Mouse (Mus musculus): ENCODE measurements around the gene Ntm. TPM values are rescaled to one million over a fixed set of nuclear protein-coding genes. Genes with fewer than 3 reads are reported as not detected.

The Ntm gene
- 259 and 267 TPM in 2 replicates for polyA plus RNA-seq (2015; fragmentation: Nextera tagmentation; extraction: Ambion mirVana)

DNA sequence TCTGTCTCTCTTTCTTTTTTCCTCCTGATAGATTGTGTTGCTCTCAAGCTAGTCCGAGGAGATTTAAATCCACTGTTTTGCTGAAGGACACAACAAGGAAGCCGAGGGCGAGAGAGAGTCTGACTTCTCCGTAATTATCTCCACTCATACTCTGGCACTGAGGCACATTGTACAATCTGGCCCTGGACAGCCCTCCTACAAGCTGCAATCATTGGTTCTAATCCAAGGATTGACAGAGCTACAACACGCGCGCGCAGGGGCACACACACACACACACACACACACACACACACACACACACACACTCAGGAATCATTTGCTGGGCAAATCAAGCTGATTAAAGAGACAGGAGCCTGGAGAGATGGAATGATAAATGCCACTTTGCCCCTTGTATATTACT is at the start of gene Ntm:
Gene Ntm (minus strand): TSS at position 164 of the 400 bp plus-strand sequence.
- Histone ChIP-seq H3K27me3 (ENCODE audit: control insufficient read depth, insufficient read depth, low read depth, low read length) (no peaks in the 10 kb centered on the region), H3K36me3 (ENCODE audit: control insufficient read depth, insufficient read depth, low read length) (no peaks in the 10 kb centered on the region), H3K27ac (ENCODE audit: low read length) (peak within 1 kb of the TSS; percentile 87), H3K9me3 (replicated peaks; ENCODE audit: control insufficient read depth, low read length, poor library complexity, severe bottlenecking) (no peaks in the 10 kb centered on the region), H3K4me1 (ENCODE audit: control insufficient read depth, insufficient read depth, low read length) (peaks cover 19% of the 10 kb centered on the region), H3K4me2 (ENCODE audit: low read length) (peak within 1 kb of the TSS; percentile 52), H3K4me3 (ENCODE audit: low read depth, low read length) (peak within 1 kb of the TSS; percentile 54), H3K9ac (ENCODE audit: low read depth, low read length) (peak within 1 kb of the TSS; percentile 76)
- peak; percentile 89 for ATAC-seq
- 8% methylated on average over 8 of the region's 8 CpGs for WGBS

DNA sequence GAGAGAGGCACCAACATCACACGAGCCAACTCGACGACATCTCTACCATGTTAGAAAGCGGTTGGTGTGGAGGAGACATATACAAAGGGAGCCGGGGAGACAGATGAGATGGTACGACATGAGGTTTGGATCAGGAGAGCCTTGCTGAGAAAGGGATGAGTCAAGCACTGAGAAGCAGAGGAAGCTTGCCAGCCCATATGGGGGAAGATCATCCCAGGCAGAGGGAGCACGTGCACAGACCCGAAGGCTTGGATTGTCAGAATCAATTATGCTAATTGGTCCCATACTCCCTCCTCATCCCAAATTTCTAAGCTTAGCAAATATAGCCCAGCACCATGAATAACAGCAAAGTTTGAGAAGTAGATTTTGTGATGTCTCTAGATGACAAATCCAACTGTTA is 42.8 kb upstream of the Ntm start:
- Histone ChIP-seq H3K9ac (ENCODE audit: low read depth, low read length) (no peak overlapping the region), H3K4me1 (ENCODE audit: control insufficient read depth, insufficient read depth, low read length) (no peaks in the 10 kb centered on the region), H3K36me3 (ENCODE audit: control insufficient read depth, insufficient read depth, low read length) (no peaks in the 10 kb centered on the region), H3K27ac (ENCODE audit: low read length) (no peak overlapping the region), H3K4me2 (ENCODE audit: low read length) (no peak overlapping the region), H3K9me3 (replicated peaks; ENCODE audit: control insufficient read depth, low read length, poor library complexity, severe bottlenecking) (no peaks in the 10 kb centered on the region), H3K27me3 (ENCODE audit: control insufficient read depth, insufficient read depth, low read depth, low read length) (no peaks in the 10 kb centered on the region), H3K4me3 (ENCODE audit: low read depth, low read length) (no peak overlapping the region)
- ATAC-seq: no peak
- WGBS: 93% methylated on average over 8 of the region's 8 CpGs

DNA sequence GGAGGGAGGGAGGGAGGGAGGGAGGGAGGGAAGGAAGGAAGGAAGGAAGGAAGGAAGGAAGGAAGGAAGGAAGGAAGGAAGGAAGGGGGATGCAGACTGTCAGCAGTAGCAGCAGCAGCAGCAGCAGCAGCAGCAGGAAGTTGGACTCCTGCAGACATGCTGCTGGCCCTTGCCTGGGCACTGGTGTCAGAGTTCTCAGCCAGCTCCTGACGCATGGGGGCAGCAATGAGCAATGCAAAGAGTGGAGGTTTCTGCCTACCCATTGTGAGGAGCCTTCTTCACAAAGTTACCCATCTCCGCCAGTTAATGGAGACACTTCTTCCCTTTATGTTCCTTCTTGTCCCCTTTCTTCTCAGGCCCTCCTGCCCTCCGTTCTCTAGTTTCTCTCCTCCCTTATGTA is 40.7 kb upstream of the Ntm start:
- H3K9ac ChIP-seq (ENCODE audit: low read depth, low read length): no peak overlapping the region
- ATAC-seq: no peak
- no peak overlapping the region for H3K27ac ChIP-seq (ENCODE audit: low read length)
- WGBS: 25% methylated on average over 3 of the region's 3 CpGs
- no peaks in the 10 kb centered on the region for H3K27me3 ChIP-seq (ENCODE audit: control insufficient read depth, insufficient read depth, low read depth, low read length)
- no peaks in the 10 kb centered on the region for H3K9me3 ChIP-seq (replicated peaks; ENCODE audit: control insufficient read depth, low read length, poor library complexity, severe bottlenecking)
- H3K4me3 ChIP-seq (ENCODE audit: low read depth, low read length): no peak overlapping the region
- H3K4me1 ChIP-seq (ENCODE audit: control insufficient read depth, insufficient read depth, low read length): no peaks in the 10 kb centered on the region
- no peak overlapping the region for H3K4me2 ChIP-seq (ENCODE audit: low read length)
- no peaks in the 10 kb centered on the region for H3K36me3 ChIP-seq (ENCODE audit: control insufficient read depth, insufficient read depth, low read length)

DNA sequence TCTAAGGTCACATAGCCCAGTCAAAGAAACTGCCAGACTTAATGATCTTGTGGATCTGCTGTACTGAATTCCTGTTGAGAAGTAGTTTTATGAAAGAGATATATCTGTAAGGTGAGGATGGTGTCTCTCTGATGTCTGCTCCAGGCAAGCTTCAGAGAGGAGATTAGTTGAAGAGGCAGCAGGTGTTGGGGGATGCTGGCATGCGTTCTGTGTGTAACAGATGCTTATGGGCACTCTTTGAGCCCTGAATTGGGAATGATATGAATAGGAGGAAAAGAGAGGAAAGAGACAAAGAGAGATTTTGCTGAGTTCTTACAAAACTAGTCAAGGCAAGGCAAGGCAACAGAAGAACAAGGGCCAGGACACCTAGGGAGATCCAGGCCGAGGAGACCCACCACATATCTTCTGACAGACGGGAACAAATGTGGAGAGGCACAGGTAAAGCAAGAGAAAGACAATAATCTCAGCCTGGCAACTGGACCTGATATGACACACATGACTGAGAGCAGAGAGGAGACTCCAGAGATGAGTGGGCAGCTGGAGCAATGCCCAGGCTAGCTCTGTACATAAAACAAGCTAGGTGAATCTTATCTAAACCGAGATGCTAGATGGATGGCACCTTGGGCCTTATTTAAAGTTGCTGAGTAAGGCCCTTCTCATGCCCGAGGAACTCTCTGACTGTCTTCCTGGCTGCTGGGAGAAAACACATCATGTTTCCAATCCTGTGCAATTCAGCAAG is 18.4 kb upstream of the Ntm start:
- 77% methylated on average over 5 of the region's 5 CpGs for WGBS
- no peaks in the 10 kb centered on the region for H3K4me1 ChIP-seq (ENCODE audit: control insufficient read depth, insufficient read depth, low read length)

DNA sequence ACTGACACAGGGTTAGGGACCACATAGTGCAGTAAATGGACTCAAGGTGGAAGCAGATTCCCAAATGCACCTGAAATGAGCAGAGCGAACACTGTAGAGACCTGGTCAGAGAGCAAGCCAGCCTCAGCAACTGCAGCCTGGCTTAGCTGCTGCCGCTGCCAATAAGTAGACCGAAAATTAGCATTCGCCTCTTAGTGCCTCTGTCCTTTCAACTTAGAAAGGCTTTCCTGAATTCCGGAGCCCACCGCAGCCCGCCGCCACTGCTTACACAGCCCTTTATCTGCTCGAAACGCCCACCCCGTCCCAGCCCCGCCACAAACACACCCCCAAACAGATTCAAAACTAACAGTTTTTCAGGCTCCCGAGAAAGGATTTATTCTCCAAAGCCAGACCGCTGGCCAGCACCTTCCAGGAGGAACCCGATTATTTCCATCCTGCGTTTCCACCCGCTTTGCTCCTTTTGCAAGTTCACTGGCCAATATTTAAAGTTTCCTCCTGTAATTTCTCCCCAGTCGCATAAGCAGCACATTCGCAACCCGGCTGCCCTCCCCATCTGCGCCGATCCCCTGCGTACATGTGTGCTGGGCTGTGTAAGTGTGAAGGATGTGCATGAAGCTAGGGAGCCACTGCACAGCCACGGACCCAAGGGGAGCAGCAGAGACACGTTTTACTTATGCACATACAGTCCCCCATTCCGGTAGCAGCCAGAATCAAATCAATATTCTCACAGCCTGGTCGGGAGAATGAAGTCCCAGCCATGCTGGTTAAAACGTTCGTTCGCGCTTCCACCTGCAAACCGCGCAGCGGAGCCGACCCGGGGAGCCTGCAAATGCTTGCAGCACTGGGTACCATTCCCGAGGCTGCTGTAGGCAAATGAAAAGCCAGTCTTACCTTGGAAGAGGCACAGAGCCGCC is 730 bp downstream of the Ntm start:
- Histone ChIP-seq H3K9ac (ENCODE audit: low read depth, low read length) (peak overlapping the region; percentile 76), H3K4me2 (ENCODE audit: low read length) (peak overlapping the region; percentile 52), H3K4me3 (ENCODE audit: low read depth, low read length) (peak overlapping the region; percentile 54), H3K9me3 (replicated peaks; ENCODE audit: control insufficient read depth, low read length, poor library complexity, severe bottlenecking) (no peaks in the 10 kb centered on the region), H3K36me3 (ENCODE audit: control insufficient read depth, insufficient read depth, low read length) (no peaks in the 10 kb centered on the region), H3K27me3 (ENCODE audit: control insufficient read depth, insufficient read depth, low read depth, low read length) (no peaks in the 10 kb centered on the region), H3K4me1 (ENCODE audit: control insufficient read depth, insufficient read depth, low read length) (peaks cover 19% of the 10 kb centered on the region), H3K27ac (ENCODE audit: low read length) (peak overlapping the region; percentile 87)
- peak; percentile 87 for ATAC-seq
- 1% methylated on average over 38 of the region's 38 CpGs for WGBS

More for the DNA sequence above, 18.4 kb upstream of the Ntm start:
- no peak overlapping the region for H3K4me2 ChIP-seq (ENCODE audit: low read length)
- no peak for ATAC-seq
- no peak overlapping the region for H3K4me3 ChIP-seq (ENCODE audit: low read depth, low read length)
- H3K36me3 ChIP-seq (ENCODE audit: control insufficient read depth, insufficient read depth, low read length): no peaks in the 10 kb centered on the region
- H3K9ac ChIP-seq (ENCODE audit: low read depth, low read length): no peak overlapping the region
- no peaks in the 10 kb centered on the region for H3K9me3 ChIP-seq (replicated peaks; ENCODE audit: control insufficient read depth, low read length, poor library complexity, severe bottlenecking)
- no peak overlapping the region for H3K27ac ChIP-seq (ENCODE audit: low read length)
- no peaks in the 10 kb centered on the region for H3K27me3 ChIP-seq (ENCODE audit: control insufficient read depth, insufficient read depth, low read depth, low read length)

DNA sequence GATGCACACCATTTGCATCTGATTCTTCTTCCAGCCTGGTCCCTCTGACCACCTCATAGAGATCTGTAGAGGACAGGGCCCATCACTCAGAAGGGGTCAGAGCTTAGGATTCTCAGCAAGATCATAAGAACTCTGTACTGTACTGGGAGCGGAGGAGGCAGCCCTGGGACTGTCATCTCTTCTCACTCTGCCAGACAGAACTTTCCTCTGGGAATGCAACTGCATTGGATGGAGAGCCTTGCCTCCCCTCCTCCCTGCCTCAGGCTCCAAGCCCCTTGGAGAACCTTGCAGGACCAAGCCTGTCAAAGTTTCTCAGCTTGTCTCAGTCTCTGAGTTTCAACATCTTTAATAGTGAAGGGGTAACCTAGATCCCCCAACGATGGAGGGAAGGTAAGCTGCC is 1.4 kb downstream of the Ntm start:
- Histone ChIP-seq H3K4me2 (ENCODE audit: low read length) (peak overlapping the region; percentile 52), H3K4me1 (ENCODE audit: control insufficient read depth, insufficient read depth, low read length) (peaks cover 19% of the 10 kb centered on the region), H3K36me3 (ENCODE audit: control insufficient read depth, insufficient read depth, low read length) (no peaks in the 10 kb centered on the region), H3K9me3 (replicated peaks; ENCODE audit: control insufficient read depth, low read length, poor library complexity, severe bottlenecking) (no peaks in the 10 kb centered on the region), H3K9ac (ENCODE audit: low read depth, low read length) (peak overlapping the region; percentile 76), H3K27me3 (ENCODE audit: control insufficient read depth, insufficient read depth, low read depth, low read length) (no peaks in the 10 kb centered on the region), H3K4me3 (ENCODE audit: low read depth, low read length) (peak overlapping the region; percentile 54), H3K27ac (ENCODE audit: low read length) (peak overlapping the region; percentile 87)
- WGBS: 19% methylated on average over 2 of the region's 2 CpGs
- ATAC-seq: peak; percentile 18; the same call in 1 of the 2 replicates

DNA sequence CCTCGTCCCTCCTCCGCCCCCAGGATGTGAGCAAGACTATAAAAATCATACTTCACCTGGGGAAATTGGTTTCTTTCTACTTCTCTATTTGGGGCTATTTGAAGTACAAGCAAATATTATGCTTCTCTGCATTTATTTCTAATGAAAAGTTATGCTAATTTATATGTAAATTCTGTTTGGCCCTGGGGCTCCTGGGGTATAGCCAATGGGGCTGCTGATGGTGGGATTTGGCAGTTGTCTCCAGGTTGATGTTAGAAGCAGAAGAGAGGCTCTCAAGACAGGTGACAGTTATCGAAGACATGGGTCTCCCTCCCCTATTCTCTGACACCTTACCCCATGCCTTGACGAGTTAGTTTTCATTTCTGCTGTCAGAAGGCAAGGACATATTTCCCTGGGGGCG is 2.2 kb downstream of the Ntm start:
- ATAC-seq: no peak
- Histone ChIP-seq H3K9ac (ENCODE audit: low read depth, low read length) (peak overlapping the region; percentile 49; the same call in 1 of the 2 replicates), H3K27me3 (ENCODE audit: control insufficient read depth, insufficient read depth, low read depth, low read length) (no peaks in the 10 kb centered on the region), H3K27ac (ENCODE audit: low read length) (no peak overlapping the region), H3K36me3 (ENCODE audit: control insufficient read depth, insufficient read depth, low read length) (no peaks in the 10 kb centered on the region), H3K4me3 (ENCODE audit: low read depth, low read length) (peak overlapping the region; percentile 54), H3K4me2 (ENCODE audit: low read length) (peak overlapping the region; percentile 52), H3K9me3 (replicated peaks; ENCODE audit: control insufficient read depth, low read length, poor library complexity, severe bottlenecking) (no peaks in the 10 kb centered on the region), H3K4me1 (ENCODE audit: control insufficient read depth, insufficient read depth, low read length) (peaks cover 19% of the 10 kb centered on the region)
- WGBS: 71% methylated on average over 5 of the region's 5 CpGs

DNA sequence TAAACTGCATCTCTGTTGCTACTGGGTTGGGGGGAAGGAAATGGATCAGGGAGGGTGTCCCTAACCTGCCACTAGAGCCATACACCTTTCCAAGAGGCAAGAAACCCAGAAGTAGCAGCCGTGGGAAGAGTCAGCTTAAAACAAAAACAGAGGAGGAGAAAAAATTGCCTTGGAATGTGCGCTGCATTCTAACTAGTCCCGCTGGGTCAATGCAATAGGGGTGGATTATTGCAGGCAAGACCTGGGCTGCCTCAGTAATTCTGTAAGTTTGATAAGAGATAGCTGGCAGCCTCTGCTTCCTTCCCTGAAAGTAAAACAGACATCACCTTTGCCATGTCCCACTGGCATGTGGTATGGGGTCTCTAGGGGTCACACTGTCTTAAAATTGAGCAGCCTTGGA is 2.7 kb downstream of the Ntm start:
- no peaks in the 10 kb centered on the region for H3K36me3 ChIP-seq (ENCODE audit: control insufficient read depth, insufficient read depth, low read length)
- peaks cover 19% of the 10 kb centered on the region for H3K4me1 ChIP-seq (ENCODE audit: control insufficient read depth, insufficient read depth, low read length)
- no peaks in the 10 kb centered on the region for H3K9me3 ChIP-seq (replicated peaks; ENCODE audit: control insufficient read depth, low read length, poor library complexity, severe bottlenecking)
- H3K27ac ChIP-seq (ENCODE audit: low read length): peak overlapping the region; percentile 38
- no peaks in the 10 kb centered on the region for H3K27me3 ChIP-seq (ENCODE audit: control insufficient read depth, insufficient read depth, low read depth, low read length)
- ATAC-seq: no peak
- peak overlapping the region; percentile 49 for H3K9ac ChIP-seq (ENCODE audit: low read depth, low read length)
- H3K4me2 ChIP-seq (ENCODE audit: low read length): peak overlapping the region; percentile 52
- WGBS: 29% methylated on average over 3 of the region's 3 CpGs
- H3K4me3 ChIP-seq (ENCODE audit: low read depth, low read length): peak overlapping the region; percentile 54

DNA sequence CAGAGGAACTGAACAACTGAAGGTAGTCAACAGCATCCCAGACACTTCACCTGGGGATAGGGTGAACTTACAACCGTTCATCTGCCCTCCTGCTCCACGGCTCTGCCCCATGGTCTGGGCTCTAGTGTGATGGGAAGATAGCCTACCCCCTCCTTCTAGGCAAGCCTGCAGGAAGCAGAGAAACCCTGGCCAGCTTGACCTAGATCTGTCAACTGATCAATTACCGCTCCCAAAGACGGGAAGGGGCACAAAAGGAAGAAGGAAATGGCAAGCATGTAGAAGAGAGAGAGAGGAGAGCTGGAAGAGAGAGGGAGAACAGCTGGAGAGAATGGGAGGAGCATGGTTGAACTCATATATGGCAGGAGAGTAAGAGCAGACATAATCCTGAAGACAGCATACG is 6.0 kb downstream of the Ntm start:
- peaks cover 17% of the 10 kb centered on the region for H3K4me1 ChIP-seq (ENCODE audit: control insufficient read depth, insufficient read depth, low read length)
- ATAC-seq: no peak
- H3K4me3 ChIP-seq (ENCODE audit: low read depth, low read length): no peak overlapping the region
- no peak overlapping the region for H3K9ac ChIP-seq (ENCODE audit: low read depth, low read length)
- no peaks in the 10 kb centered on the region for H3K36me3 ChIP-seq (ENCODE audit: control insufficient read depth, insufficient read depth, low read length)
- H3K27me3 ChIP-seq (ENCODE audit: control insufficient read depth, insufficient read depth, low read depth, low read length): no peaks in the 10 kb centered on the region
- no peak overlapping the region for H3K27ac ChIP-seq (ENCODE audit: low read length)
- no peaks in the 10 kb centered on the region for H3K9me3 ChIP-seq (replicated peaks; ENCODE audit: control insufficient read depth, low read length, poor library complexity, severe bottlenecking)
- H3K4me2 ChIP-seq (ENCODE audit: low read length): no peak overlapping the region
- WGBS: 77% methylated on average over 5 of the region's 5 CpGs
